Mouse (Mus musculus) lung, postnatal 36 days (tissue): ENCODE data around the gene Actl11.

Experiments used
- DNase-seq: peaks from one replicate; pipeline ENCODE4 v3.0.0; 2022; ENCODE audit warnings: mixed read lengths

The Actl11 gene

DNA sequence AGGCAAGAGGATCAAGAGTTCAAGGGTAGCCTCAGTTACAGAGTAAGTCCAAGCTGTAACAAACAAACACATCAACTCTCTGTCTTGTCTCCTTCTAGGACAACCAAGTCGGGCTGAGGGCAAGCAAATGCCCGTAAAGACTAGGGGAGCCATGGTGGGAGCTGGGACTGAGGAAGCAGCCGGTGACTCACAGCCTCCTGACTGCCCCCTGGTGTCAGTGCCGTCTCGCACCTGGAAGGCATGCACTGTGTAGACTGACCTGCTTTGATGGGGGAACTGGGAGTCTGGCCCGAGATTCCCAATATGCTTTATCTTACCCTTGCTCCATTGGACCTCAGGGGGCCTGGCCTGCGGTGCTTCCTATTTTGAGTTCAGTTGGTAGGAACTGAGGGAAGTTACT, 5.2 kb upstream of the Actl11 start:
- DNase-seq: peak; percentile 66

DNA sequence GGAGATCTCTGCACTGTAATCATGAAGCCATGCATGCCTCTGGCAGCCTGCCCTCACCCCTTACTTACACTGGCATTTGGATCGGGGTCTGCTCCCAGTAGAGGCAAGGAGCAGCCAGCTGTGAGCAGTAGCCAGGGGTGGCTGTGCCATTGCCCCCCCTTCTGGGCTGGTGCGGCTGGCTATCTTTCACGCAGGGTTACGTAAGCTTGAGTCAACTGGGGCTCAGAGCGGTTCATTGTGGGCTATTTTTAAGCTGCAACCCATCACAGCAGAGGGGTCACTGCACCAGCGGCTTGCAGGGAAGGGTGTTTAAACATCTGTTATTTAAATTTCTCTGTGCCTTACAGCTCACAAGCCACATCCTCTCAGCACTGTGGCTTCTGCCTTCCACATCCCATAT, 4.3 kb upstream of the Actl11 start:
- DNase-seq: peak; percentile 30

DNA sequence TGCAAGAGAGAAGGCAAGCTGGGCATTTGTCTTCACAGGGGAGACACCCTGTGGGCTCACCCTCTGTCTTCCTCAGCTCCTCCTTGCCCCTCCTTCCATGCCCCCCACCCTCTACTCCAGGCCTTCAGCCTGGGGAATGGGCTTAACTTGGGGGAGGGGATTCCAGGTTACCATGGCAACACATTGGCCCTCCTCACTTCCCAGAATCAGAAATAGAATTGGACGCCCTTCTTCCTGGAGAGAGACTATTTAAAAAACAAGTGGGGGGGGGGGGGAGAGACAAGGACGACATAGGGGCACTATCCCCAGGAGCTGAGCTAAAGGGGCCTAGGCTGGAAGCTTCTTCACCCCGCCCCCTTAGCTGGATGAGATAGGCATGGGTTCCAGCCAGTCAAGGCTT, 3.0 kb upstream of the Actl11 start:
- no peak for DNase-seq

DNA sequence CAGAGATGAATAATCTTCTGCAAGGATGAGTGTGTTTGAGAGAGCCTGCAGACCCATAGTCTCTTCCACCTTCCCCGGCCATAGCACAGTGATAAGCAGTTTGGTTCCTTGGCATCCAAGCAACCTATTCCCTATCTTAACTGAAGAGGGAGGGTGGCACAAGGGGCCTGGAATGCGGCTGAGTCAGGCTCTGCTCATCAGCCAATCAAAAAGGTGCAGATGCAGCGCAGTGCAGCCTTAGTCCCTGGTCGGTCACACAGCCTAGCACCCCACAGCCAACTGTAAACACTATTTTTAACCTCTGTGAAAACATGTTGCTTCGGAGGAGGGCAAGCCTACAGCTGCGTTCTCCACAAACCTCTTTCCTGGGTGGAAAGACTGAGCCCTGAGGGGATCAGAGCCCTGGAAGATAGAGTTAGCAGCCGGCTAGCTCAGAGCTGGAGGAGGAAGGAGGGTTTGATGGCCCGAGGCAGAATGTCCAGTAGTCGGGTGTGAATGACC, 1.3 kb upstream of the Actl11 start:
- no peak for DNase-seq

DNA sequence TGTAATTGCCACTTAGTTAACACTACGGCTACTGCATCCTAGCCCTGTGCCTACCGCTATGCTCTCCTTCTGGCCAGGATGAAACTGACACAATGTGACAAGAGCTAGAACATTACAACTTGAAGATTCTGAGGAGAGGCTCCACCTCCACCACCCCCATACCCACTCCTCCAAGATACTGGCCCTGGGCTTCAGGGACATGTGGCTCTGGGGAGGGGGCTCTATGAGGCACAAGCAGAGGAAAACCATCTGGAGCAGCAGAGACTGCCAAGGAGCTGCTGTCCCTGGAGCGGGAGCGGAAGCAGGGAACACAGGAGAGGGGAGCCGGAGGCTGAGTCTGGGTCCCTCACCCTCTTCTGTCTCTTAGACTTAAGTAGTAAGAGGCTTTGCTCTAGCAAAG, 520 bp upstream of the Actl11 start:
- DNase-seq: no peak

DNA sequence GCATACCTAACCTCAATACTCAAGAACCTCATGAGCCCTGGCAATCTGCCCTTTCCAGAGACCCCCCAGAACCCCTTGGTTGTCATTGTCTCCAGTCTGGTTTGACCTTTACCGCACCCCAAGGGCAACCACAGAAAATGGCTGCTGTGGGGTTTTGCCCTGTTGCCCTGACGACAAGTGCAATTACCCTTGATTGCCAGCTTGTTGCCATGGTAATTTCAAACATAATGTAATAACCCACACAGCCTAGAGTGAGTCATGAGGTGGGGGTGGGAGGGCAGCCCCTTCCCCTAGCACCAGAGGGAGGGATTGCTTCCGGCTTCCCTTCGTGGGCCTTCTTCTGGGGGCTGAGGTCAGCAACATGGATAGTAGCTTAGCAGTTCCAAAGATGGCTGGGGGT, 4.0 kb downstream of the Actl11 start:
- no peak for DNase-seq

DNA sequence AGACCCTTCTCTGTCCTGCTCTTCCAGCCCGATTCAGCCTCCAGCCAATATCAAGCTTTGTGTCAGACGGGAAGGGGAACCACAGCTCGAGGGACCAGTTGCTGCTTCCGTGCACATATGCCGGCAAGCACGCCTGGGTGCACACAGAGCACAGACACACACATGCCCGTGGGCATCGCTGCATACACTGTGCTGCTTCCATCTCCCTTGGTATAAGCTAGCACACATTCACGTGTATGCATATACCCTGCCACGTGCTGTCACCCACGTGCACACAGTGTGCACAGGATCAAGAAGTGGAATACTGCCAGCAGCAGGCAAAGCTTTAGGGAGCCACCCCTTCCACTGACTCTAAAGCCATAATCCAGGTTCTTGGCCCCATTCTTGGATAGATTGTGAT, 5.9 kb downstream of the Actl11 start:
- no peak for DNase-seq

DNA sequence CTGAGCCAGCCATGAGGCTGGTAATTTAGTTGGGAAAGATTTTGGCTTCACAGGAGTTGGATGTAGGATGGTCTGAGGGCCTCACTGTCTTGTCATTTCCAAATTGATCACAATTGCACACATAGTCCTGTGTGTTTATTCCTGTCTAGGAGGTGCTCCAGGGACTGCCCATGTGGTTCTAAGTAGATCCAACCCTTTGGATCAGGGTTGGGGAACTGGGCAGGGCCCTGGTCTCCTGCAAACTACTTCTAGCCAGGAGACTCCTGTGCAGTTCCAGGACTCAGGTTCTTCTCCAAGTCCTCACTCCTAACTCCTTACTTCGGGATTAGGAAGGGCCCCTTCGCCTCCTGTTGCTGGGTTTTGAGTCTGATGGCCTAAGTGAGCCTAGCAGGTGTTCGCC, 7.1 kb downstream of the Actl11 start, which contains the start of gene Camkv:
Camkv (plus strand) TSS at position 301 of the 400 bp plus-strand sequence.
- no peak for DNase-seq

DNA sequence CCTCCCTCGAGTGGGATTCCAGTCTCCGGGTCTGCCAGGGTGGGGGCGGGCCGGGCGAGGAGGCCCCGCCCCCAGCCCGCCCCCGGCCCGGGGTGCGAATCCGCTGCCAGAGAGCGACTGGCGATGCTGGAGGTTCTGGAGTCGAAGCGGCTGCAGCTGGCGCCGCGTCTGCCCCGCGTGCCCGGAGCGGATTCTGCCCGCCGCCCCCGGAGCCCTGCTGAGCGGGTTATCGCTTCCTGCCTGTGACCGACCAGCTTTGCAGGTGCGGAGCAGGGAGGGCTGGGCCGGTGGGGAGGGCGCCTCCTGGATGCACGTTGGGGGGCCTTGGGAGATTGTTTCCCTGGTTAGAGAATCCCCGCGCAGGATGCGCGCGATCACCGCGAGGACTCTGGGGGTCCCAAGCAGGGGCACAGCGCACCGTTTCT, 7.5 kb downstream of the Actl11 start:
- no peak for DNase-seq

DNA sequence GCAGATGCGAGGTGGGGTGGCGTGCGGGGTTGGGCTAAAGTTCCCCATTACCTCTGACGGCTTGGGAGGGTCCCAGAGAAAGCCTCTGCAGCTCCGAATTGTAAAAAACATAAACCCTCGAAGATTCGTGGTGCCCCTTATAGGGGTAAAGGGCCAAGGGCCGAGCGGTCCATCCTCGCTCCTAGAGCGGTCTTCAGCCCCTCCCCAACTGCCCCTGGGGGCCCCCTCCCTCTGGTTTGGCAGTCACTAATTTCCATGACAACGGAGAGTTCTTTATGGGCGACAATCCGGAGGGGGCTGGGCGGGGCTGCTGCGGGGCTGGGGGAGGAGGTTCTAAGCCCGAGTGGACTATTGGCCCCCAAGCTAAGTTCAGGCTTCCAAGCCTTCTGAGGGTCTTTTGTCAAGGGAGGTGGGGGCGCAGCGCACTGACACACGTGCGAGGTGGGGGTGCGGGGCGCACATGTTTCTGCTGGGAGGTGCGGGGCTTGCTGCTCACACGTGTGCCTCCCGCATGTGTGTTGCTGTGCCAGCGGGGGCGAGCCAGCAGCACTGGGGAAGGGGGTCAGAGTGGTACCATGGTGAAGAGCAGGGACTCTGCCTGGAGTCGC, 8.1 kb downstream of the Actl11 start:
- DNase-seq: no peak

DNA sequence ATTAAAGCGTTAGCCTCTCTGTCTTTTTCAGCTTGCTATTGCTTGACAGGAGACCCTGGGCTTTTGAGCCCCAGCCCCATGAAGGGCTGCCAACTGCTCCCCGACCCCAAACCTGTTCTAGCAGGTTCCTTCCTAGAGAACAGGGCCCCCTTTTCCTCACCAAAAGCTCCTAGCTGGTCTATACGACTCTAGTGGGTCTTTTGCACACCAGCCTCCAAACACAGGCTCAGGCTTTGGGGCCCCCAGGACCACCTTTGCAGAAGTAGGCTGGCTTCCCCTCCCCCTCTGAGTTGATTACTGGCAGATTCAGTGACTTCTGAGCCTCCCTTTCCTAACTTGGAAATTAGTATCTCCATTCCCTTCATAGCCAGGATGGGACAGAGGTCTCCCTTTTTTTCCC, 8.6 kb downstream of the Actl11 start:
- no peak for DNase-seq

DNA sequence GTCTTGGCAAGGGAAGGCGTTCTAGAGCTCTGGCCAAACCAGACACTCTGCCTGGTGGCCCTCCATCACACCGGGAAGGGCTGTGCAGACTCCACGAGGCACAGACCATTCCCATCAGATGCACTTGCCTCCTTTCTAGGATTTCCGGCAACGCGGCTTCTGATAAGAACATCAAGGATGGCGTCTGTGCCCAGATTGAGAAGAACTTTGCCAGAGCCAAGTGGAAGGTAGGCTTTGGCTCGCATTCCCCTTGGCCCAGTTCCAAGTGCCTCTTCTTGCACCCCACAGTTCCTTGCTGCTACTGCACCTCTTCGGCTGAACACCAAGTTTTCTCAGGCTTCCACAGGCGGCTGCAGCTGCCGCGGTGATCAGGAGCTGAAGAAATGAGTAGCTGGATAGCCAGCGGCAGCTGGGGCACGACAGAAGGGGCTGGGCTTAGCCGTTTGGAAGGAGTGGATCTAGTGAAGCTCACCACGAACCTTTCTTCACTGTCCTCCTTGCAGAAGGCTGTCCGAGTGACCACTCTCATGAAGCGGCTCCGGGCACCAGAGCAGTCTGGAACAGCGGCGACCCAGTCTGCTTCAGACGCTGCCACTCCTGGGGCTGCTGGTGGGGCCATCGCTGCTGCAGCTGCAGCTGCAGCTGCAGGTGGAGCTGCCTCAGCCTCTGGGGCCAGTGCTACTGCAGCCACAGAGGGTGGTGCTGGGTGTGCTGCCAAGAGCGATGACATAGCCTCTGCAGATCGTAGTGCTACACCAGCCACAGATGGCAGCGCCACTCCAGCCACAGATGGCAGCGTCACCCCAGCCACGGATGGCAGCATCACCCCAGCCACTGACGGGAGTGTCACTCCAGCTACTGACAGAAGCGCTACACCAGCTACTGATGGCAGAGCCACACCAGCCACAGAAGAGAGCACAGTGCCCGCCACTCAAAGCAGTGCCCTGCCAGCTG, 19.2 kb downstream of the Actl11 start:
- no peak for DNase-seq

DNA sequence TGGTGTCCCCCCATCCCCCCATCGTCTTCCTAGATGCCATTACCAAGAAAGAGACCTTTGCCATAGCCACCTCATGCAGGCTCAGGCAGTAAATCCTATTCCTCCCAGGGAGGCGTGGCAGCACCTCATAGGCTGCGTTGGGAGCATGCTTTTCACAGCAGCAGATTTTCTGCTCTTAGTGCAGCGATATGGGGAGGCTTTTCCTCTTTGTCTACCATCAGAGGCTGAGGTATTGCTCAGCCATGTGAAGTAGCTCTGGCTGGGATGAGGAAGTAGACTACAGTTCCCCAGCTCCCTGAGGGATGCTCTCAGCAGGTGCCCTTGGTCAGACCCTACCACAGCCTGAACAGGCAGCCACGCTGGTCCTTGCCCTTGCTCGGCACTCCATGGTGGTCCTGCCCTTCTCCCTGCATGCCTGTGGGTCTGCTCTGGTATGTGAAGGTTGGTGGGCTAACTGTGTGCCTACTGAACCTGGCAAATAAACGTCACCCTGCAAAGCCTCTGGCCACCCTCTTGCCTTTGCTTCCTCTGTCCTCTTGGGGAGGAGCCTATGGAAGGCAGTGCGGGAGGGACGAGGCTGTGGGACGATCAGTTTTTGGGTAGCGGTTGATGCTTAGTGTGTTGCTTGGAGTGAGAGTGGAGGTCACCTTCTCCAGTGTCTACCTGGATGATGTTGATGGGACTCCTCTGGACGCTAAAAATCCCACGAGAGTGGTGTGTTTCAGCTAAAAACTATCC, 21.1 kb downstream of the Actl11 start:
- no peak for DNase-seq

DNA sequence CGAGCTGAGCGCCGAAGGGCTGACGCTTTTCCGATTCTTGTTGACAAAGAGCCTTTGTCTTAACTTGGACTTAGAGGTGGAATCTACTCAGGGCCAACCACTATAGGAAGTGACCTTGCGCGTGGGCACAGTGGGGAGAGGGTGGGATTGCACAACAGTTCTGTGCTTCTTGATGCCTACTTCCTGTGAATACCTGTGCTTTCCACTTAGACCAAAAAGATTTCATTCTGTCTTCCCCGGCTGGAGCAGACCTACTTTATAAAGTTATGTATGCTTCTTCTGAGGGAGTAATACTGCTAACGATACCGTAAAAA, 21.6 kb downstream of the Actl11 start, which contains the start of gene Traip:
Traip (plus strand) TSS at position 215 of the 314 bp plus-strand sequence.
- DNase-seq: no peak

DNA sequence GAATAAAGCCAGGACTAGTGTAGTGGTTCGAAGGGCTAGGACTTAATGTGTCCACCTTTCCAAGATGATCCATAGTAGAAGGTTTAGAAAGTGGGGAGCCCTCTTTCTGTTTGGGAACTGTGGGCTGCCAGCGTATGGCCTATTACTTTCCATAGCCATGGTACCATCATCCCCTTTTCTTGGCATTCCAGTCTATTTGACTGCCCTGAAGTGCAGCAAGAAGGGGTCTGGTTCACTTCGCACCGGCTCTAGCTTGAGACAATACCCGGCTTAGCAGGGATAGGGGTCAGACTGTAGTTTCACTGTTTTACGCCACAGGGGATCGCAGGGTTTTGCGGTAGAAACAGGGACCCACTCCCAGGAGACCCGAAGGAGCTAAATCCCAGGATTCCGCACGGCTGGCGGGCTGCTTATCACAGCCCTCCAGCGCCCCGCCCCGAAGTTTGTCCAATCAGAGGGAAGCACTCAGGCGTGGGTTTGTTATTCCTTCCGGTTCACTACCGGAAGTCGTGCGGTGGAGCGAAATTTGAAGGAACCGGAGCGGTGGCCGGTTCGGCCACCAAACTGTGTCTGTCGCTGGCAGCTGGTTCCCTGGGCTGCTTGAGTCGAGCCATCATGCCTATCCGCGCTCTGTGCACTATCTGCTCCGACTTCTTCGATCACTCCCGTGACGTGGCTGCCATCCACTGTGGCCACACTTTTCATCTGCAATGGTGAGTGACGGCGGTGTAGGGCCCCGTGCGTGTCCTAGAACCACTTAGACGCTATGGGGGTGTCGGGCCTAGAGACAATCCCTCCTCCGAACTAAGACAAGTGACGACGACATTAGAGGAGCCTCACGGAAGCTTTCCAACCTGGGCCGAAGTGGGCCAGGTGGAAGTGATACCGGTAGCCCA, 22.4 kb downstream of the Actl11 start:
- peak; percentile 97 for DNase-seq

DNA sequence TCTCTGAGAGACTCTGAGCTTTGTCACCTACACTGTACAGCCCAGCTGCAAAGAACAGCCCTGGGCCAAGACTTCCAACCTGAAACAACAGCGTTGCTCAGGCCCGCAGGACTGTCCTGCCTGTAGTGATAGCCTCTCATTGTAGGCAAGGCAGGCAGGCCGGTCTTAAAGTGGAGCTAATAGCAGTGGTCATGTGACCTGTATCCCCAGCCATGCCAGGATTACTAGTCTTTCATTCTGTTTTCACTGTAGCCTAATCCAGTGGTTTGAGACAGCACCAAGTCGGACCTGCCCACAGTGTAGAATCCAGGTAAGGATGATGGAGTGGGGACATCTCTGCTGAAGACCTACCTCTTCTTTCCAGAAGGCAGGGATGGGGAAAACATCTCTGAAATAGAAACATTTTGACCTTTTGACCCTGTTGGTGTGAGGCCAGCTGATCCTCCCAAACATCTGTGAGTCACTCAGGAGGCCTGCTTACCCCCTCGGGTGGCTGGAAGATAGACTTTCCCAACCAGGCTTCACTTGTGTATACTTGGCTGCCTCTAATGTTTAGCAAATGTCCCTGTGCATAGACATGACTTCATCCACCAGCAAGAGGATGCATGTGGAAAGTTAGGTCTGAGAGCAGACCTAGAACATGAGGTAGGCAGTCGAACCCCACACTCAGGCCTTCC, 27.5 kb downstream of the Actl11 start:
- no peak for DNase-seq

DNA sequence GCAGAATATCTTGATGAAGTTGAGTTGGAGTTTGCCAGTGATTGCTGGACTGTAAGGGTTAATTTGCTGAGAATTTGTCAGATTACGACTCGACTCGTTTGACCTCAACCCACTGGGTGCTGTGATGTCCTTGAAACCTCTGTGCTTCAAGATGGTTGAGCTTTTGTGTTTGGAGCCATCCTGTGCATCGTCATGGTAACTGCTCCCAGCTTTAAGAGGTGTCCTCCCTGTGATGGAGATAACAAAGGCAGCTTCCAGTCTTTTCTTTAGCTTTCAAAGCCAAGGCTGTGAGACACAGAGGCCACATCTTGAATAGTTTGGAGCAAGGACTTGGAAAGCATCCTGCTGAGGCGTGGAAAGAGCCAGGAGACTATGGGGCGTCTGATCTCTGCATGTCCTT, 28.9 kb downstream of the Actl11 start:
- no peak for DNase-seq

DNA sequence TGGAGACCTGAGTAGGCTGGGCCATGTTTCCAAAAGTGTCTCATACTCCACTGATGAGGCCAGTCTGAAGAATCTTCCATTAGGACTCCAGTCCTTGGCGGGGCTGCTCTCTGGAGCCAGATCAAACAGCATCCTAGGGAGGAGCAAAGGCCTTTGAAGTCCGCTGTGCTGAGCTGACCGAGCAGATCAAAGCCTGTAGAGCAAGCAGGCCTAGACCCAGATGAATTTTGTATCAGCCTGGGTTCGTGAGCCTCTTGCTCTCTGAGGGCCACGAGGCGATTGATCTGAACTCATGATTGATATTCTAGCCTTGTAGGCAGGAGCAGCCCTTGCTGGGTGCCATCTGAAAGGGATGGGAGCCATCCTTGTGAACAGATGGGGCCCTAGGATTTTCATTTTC, 31.6 kb downstream of the Actl11 start:
- no peak for DNase-seq

DNA sequence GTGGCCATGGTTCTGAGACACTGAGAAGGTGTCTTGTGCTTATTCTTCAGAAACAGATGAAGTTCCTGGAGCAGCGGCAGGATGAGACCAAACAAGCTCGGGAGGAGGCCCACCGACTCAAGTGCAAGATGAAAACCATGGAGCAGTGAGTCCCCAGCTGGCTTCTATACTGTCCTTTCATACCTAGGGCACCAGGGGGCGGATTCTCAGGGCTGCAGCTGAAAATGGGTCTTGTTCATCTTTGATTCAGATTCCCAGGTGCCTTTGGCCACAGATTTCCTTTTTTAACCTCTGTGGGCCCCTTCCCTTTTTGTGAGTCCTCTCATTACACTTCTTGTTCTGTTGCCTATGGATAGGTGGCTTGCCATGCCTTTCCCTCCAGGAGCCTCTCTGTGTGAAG, 32.7 kb downstream of the Actl11 start:
- DNase-seq: no peak

DNA sequence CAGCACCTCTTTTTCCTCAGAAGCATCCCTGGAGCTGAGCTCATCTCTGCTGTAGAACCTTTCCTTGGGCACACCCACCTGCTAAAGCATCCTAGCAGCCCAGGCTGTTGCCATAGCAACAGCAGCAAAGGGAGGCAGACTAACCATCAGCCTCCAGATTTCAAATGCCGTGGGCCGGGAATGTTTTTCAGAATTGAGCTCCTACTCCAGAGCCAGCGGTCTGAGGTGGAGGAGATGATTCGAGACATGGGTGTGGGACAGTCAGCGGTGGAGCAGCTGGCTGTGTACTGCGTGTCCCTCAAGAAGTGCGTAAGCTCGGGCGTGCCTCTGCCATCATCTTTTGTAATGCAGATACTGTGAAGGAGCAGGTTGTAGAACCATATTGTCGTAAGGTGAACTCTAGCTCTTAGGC, 33.1 kb downstream of the Actl11 start:
- DNase-seq: no peak

DNA sequence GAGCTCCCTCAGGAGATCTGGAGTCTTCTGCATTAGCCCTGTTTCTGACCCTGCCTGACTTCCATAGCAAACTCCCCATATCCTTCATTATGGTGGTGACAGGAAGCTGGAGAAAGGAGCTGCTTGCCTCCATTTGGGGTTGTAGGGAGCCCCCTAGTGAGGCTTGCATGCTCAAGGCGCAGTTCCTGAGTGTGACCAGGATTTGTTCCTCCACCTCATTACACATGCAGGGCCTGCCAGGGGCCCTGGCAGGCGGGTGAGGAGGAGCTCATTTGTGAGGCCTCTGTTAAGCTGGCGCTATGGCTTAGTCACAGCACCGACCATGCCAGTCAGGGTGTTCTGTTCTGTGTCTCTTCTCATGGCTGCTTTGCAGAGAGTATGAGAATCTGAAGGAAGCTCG, 33.6 kb downstream of the Actl11 start:
- no peak for DNase-seq

DNA sequence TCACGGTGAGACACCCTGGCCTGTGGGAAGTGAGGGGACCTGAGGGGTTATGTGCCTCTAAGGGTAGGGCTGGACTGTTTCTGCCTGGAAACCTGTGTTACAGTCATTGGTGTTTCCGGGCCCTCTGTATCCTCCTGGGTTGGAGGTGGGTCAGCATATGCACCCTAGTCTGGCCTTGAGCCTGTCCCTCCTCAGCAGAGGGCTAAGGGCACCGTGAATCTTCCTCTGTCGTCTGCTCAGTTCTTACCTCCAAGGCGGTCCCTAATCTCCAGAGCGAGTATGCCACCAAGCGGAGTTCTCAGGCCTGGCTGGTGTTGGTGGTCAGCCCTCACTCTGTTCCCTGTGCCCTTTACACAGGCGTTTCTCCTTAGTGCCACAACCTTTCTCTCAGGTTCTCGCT, 34.6 kb downstream of the Actl11 start:
- DNase-seq: no peak
